Mouse (Mus musculus) 3T3-L1 (cell line): ENCODE measurements around the gene Sycn.
"Not testable (repeated sequence)": the region's sequence is repeated elsewhere in the genome, so short reads cannot be mapped to it uniquely, and the experiment has no call there.

Source experiments
- DNase-seq: peaks from one replicate; pipeline ENCODE4 v3.0.0-alpha.2; 2015; ENCODE audit warnings: low read depth, low spot score

Gene Sycn

GRCm38 (mm10) chr7:28540526-28540925, at the start of gene Sycn:
TSS of gene Sycn (plus strand) at chr7:28540885.
- no peak for DNase-seq

DNA sequence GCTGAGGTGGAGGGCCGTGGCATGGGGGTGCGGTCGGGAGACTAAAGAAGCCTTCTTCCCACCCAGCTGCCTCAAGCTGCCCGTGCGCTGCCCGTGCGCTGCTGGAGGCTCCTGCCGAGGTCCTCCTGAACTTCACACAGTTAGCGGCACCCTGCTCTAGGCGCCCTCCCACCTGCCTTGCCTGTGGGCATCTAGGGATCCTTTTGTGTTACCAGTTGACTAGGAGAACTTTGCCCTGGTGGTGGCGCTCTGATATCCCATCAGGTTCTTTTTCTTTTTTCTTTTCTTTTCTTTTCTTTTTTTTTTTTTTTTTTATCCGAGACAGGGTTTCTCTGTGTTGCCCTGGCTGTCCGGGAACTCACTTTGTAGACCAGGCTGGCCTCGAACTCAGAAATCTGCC, 49.8 kb upstream of the Sycn start:
- DNase-seq = no peak

- DNase-seq = no peak
Observed at GRCm38 (mm10) chr7:28492310-28492709, 48.4 kb upstream of the Sycn start.

DNA sequence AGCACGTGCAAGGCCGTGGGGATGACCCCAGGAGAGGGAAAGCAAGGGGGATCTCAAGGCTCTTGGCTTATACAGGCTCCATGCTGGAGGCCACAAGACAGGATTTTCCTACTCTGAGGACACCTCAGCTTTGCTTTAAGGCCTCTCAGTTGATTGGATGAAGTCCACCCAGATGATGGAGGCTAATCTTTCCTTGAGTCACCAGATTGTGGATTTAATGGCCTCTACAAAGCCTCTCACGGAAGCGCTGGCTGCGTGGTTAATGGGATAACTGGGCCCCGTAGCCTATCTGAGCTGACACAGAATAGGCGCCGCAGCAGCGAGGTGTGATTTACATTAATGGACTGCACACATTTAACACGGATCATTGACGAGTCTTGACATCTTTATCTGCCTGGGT, 45.3 kb upstream of the Sycn start:
- no peak for DNase-seq

DNA sequence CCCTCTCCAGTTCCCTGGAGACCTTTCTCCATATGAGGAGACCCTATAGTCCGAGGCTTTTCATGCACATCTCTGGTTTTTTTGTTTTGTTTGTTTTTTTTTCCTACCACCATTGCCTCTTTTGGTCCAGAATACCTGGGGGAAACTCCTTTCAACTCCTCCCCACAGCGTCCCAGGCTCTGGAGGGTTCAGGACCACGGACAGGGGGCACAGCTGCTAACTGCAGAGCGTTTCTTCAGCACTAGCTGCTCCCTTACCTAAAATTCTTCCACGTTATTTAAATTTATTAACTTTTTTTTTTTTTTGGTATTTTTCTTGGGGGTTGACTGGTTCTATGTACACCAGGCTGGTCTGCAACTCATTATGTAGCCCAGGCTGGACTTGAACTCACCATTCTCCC, 35.1 kb upstream of the Sycn start:
- peak; percentile 31 for DNase-seq

DNA sequence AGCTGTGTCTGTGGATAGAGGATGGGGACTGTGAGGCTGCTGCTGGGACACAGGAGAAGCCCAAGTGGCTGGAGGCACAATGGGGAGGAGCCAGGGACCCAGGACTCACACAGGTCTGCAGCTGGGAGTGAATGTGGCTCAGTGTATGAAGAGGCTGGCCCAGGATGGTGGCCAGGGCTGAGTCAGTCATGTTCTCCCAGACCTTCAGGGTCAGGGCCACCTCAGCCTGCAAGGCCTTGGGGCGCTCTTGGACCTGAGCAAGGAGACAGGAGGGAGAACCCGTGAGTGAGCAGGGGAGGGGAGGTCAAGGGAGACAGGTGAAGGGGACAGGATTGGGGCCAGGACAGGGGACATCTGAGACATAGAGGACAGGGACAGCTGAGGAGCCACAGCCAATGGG, 31.6 kb upstream of the Sycn start:
- DNase-seq = not testable (repeated sequence)

GRCm38 (mm10) chr7:28510405-28510974, 30.2 kb upstream of the Sycn start, which contains the start of gene Ifnl2:
TSS of gene Ifnl2 (minus strand) at chr7:28510455.
- not testable (repeated sequence) for DNase-seq

GRCm38 (mm10) chr7:28511441-28511840, 29.2 kb upstream of the Sycn start:
- DNase-seq = no peak

- not testable (repeated sequence) for DNase-seq
Observed at GRCm38 (mm10) chr7:28522536-28522935, 18.1 kb upstream of the Sycn start, which contains the start of gene Ifnl3. TSS of gene Ifnl3 (plus strand) at chr7:28522836.

DNA sequence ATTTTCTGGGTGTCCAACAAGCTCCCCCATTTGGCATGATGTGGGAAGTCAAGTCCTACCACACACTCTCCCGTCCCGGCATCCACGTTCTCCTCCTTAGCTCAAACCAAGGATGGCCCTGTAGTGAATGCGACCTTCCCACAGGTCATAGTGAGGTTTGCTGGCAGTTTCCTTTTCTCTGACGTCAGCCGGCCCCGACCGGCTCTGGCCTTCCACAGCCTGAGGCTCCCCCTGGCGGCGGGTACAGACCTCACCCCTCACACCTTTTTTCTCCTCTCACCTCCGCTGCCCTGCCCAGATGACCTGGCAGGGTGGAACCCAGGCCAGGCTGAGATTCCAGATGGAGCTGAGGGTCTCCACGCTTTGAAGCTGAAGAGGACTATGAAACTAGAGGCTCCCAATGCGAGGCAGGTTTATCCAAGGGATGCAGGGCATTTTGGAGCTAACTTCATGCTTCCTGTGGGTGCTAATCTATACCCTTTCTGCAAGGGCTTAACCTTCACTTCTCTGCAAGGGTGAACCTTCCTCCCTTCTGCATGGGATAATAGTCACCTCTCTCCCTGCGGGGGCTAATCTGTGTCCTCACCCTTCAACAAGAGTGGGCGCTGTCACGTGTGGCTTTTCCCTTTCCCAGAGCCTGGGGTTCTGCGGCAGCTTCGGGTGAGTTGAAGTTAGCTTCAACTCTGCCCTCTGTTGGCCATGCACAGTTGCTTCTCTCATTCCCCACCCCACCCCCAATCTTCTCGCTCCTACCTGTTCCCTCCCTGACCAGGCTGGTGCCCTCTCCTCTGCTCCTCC, 12.6 kb upstream of the Sycn start:
- DNase-seq = peak; percentile 53

- no peak for DNase-seq
Observed at GRCm38 (mm10) chr7:28532005-28532404, 8.7 kb upstream of the Sycn start.

- not testable (repeated sequence) for DNase-seq
Observed at GRCm38 (mm10) chr7:28538886-28539285, 1.8 kb upstream of the Sycn start.

DNA sequence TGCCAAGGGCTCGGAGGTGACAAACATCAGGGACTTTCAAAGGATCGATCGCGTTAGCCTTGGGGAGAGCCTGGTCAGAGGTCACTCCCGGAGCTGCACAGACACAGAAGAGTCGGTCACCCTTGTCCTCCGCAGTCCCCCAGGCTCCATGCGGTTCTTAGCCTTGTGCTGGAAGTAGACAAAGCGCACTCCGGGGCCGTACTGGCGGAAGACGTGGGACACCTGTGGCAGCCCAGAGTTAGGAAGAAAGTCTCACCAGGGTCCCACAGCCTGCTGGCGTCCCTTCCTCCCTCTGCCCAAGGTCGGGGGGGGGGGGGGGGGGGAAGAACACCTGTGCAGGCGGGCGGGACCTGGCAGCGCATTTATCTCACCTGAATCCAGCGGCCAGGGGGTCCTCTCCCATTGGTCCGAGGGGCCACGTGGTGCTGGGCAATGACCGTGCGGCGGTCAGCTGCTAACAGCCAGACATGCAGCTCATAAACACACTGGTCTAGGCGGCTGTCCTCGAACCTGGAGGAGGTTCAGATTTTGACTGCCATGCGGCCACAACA, 3.4 kb downstream of the Sycn start:
- DNase-seq = no peak

- DNase-seq = peak; percentile 23
Observed at GRCm38 (mm10) chr7:28545048-28545890, 4.6 kb downstream of the Sycn start.

GRCm38 (mm10) chr7:28545891-28546210, 5.2 kb downstream of the Sycn start:
- DNase-seq = peak; percentile 22

GRCm38 (mm10) chr7:28546649-28547048, 6.0 kb downstream of the Sycn start:
- no peak for DNase-seq

GRCm38 (mm10) chr7:28547154-28547553, 6.5 kb downstream of the Sycn start, which contains the start of gene Nccrp1:
TSS of gene Nccrp1 (minus strand) at chr7:28547254.
- DNase-seq = no peak

DNA sequence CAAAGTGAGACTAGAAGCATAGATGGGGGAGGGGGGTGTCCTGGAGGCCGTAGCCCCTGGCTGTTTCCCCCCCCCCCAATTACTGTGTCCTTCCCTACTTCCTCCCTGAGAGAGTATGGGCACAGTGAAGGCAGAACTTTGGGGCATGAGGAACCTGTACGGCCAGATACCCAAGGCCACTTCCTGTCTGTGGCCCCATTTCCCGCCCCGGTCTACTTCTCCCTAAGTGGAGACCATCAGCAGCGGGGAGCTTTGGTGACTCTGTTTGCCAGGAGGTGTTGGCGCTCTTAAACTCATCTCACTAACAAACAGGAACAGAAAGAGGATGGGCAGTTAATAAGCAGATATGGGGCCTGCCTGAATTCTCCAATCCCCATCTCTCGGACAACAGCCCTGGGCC, 6.9 kb downstream of the Sycn start:
- no peak for DNase-seq

DNA sequence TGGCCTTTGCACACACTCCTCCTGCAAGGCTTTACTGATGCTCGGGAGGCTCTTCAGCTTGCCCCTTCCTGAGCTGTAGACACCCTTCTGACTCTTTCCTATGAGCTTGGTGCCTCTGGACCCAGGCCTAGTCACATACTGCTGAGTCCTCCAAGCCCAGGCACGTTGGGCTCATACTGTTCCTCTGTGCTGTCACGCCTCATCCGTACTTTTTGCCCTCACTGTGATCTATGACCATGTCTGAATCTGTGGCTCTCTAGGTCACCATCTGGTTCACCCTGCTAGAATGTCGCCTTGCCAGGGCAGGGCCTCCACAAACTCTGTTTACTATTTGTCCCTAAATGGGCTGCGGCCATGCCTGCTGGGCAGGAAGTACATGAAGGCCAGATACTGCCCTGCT, 12.4 kb downstream of the Sycn start:
- DNase-seq = no peak

DNA sequence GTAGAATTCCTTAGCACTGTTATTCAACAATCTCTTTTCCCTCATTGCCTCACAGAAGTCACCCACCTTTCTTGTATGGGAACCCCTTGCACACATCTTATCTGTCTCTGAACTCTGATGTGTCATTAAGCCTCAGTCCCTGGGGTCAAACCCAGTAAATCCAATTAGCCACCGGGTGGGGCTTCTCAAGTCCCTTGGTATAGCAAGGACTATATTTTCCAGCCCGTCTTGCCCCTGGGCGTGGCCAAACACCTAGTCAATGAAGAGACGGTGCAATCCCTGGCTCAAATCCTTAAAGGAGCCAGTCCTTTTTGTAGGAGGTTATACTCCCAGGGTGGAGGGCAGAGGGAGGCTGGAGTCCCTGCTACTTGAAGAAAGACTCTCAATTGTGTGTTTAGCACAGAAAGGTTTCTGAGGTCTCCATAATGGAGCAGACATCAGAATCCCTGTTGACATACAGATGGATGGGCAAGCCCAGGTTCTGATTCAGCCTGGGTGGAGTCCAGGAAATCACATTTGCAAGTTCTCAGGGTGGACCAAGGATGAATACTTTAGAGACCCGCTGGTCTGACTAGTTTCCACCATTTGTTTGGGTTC, 15.4 kb downstream of the Sycn start:
- no peak for DNase-seq

DNA sequence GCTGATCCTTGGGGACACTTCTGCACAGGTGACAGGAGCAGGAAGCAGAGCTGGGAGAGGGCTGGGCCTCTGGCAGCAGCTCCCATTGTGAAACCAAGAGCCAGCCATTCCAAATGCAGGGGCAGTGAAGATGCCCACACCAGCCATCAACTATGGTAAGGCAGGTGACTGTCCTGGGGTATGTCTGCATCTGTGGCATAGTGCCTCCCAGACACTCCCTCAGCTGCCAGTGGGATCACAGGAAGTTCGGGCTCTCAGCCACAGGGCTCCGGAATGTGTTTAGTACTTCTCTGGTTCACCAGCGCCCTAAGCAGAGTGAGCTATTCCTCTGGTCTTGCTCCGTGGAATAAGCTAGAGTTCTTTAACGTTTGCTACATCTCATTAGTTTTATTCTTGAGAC, 16.4 kb downstream of the Sycn start:
- DNase-seq = no peak

DNA sequence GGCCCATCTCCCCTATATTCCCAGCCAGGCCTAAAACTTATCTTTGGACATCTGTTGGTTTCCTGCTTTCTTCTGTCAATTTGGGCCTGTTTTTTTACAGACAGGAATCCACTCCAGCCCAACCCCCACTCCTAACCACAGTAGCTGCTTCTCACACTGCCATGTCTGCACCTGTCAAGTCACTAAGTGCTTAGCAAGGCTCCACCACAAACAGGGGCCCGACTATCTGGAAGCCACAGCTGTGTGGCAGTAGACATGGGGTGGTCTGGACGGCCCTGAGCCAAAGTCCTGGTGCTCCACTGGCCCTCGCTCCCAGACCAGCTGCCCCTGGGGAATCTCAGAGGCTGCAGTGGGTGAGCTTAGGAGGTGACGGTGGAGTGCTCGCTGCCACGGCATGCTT, 17.0 kb downstream of the Sycn start:
- DNase-seq = no peak
